Mouse (Mus musculus) mouse trophoblast stem cell (cell line): Measurements from ENCODE around the gene Pycr1.

Experiments used
- in situ Hi-C, 2 experiments: fragments of 300-500 bp; cut with MseI, MboI; formaldehyde crosslinking; loops; 2 replicates in 1 of 2; 3 replicates in 1 of 2; pipeline ENCODE4 v1.15.1; 2025

Gene Pycr1

GRCm38 (mm10) chr11:120658876-120659410 is 15.4 kb upstream of the Pycr1 start:
- in situ Hi-C loops, result loop anchor here (5.0 to 10.0 kb wide), 2 partner anchors 53 to 56 kb away; partner anchors contain the start of genes Cenpx (in 2 of the 2) and Lrrc45 (in 2 of the 2)

- in situ Hi-C loops, result loop anchor here (5.0 to 10.0 kb wide), 2 partner anchors 55 to 58 kb away; partner anchors contain the start of genes Cenpx (in 2 of the 2) and Lrrc45 (in 2 of the 2)
These were observed 13.7 kb upstream of the Pycr1 start for GRCm38 (mm10) chr11:120657301-120657700.

- in situ Hi-C loops, result loop anchor here (5.0 to 10.0 kb wide), 2 partner anchors 58 to 60 kb away; partner anchors contain the start of genes Cenpx (in 2 of the 2) and Lrrc45 (in 2 of the 2)
These were observed 11.2 kb upstream of the Pycr1 start for GRCm38 (mm10) chr11:120654741-120655140.

DNA sequence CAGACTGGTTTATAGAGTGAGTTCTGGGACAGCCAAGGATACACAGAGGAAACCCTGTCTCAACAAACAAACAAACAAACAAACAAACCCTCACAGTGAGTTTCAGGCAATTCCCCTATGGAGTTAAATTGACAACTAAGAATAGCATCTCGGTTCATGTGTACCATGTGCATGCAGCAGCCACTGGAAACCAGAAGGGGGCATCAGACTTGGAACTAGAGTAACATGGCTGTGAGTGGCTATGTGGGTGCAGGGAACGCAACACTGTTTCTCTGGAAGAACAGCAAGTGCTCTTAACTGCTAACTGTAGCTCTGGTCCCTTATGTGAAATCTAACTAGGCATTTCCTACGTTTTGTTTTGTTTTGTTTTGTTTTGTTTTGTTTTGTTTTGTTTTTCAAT is 8.3 kb upstream of the Pycr1 start:
- in situ Hi-C loops, result loop anchor here in 1 of 2 experiments (10.0 kb wide), 1 partner anchor 63 kb away; the partner anchor contains the start of genes Cenpx and Lrrc45

DNA sequence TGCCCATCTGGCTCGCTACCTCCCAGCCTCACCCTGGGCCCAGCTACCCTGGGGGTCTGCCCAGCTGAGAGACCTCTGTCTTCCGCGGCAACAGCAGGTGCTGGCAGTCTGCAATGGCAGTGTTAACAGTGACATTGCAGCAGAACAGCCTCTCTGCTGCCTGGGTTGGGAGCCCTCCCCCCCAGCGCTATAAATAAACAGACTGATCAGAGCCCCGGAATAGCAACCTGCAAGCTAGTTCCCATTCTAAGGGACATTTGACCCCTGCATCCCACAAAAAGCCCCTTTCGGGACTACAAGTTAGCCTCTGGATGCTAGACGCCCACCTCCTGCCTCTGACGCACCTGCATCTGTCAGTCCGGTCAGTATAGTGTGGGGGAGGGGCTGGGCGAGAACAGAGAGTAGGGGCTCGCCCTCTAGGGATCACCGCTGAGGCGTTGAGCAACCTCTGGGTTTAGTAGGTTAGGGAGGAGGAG is 4.5 kb upstream of the Pycr1 start, which contains the start of gene Myadml2:
Myadml2 (minus strand) TSS at position 158 of the 476 bp plus-strand sequence.
- in situ Hi-C loops, result no loop called here

DNA sequence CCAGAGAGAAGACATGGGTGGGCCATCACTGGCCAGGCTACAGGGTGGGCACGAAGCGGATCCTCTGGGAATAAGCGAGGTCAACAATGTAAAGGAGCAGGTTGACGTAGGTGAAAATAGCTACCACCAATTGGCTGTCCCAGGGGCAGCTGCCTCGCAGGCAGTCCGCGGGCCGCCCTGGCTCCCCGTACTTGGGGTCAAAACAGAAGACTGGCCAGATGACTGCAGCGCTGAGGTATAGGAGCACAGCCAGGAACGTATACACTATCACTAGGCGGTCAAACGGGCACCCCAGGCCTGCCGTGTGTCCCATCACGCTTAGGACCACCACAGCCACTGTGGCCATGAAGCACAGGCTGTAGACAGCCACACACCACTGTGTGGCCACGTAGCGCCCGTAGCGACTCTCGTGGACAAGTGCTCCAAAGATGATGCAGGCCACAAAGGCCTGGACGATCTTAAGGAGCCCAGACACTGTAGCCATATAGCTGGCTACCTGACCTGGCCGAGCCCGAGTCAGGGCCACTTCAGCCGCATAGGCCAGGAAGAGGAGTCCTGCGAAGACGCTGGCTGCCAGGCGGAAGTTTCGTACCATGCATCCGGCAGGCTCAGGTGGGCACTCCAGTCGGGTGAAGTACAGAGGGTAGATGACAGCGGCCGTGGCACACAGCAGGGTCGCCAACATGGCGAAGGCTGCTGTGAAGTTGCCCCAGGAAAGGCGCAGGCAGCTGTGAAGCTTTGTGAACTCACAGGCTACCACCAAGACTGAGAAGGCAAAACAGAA is 3.7 kb upstream of the Pycr1 start:
- in situ Hi-C loops, result no loop called here

DNA sequence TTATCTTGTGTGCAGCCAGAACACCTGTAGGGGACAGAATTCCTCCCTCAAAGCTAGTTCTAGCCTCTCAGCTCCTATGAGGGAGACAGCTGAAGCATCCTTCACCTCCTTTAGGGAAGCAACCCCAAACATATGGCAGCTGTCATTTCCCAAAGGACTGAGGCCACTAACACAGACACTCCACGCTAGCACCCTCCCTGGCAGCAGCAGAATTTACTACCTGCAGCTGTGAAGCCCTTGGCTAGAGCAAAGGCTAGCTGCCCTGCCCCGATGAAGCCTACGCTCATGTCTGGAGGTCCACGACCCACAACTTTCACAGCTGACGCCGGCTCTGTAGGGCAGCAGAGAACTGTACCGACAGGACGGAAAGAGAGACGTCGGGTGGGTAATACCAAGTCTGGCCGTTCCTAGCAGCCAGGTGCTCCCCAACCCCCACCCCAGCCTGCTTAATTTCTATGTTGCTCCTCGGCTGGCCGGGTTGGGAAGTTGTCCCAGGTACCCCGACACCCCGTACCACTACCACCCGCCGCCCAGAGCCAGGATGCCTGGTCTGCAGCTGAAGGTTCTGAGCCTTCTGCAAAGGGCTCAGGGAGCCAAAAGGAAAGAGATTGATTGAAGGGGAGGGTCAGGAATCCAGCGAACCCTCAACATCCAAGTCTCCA is 499 bp downstream of the Pycr1 start:
- in situ Hi-C loops, result no loop called here

DNA sequence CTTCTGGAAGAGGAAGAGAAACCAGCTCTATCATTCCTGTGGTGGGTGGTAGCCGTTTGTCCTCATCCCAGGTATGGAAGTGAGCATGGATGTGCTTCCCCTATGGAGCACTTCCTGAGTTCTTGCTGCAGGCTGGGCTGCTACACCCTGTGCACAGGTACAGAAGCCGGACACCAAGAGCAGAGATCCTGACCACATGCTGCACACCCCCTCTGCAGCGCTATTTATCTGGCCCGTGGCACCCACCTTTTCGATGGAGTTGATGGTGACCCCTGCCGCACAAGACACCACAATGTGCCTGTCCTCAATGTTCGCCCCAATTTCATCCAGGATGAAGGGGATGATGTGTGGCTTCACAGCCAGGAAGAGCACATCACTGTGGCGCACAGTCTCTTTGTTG is 1.7 kb downstream of the Pycr1 start:
- in situ Hi-C loops, result no loop called here

GRCm38 (mm10) chr11:120641255-120641654 is 2.3 kb downstream of the Pycr1 start:
- in situ Hi-C loops, result no loop called here

GRCm38 (mm10) chr11:120634810-120635209 is 8.8 kb downstream of the Pycr1 start:
- in situ Hi-C loops, result no loop called here

GRCm38 (mm10) chr11:120633520-120634343 is 9.8 kb downstream of the Pycr1 start, which contains the start of gene Mafg:
Mafg (minus strand) TSS chr11:120633600.
- in situ Hi-C loops, result no loop called here

- in situ Hi-C loops, result no loop called here
These were observed 10.7 kb downstream of the Pycr1 start for GRCm38 (mm10) chr11:120632559-120633519.

DNA sequence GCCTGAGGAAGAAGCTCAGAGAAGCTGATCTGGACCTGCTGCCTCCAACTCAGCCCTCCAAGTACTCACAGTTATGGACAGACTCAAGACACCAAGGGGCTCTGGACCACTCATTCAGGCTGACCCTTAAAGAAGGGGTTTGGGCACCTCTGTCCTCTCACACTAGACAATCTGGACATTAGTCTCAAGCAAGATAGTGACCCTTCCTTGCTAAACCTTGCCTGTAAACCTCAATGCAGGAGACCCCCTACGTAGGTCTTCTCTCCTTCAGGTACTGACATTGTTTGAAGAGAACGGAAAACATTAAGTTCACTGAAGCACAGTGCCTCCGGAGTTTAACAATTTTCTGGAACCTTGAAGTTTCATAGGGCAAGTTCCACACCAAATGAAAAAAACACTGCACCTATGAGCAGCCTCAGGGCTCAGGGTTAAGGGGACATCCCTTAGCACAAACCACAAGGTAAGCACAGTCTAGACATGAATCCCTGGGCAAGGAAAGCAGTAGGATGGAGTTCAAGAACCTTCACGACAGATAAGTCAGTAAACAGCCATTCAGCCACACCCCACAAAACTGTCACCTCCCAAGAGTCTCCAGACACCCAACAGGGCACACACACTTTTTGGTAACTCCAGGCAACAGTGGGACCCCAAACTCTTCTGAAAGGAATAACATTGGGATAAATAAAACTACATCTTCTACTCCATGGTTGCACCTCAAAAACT is 11.7 kb downstream of the Pycr1 start:
- in situ Hi-C loops, result no loop called here

DNA sequence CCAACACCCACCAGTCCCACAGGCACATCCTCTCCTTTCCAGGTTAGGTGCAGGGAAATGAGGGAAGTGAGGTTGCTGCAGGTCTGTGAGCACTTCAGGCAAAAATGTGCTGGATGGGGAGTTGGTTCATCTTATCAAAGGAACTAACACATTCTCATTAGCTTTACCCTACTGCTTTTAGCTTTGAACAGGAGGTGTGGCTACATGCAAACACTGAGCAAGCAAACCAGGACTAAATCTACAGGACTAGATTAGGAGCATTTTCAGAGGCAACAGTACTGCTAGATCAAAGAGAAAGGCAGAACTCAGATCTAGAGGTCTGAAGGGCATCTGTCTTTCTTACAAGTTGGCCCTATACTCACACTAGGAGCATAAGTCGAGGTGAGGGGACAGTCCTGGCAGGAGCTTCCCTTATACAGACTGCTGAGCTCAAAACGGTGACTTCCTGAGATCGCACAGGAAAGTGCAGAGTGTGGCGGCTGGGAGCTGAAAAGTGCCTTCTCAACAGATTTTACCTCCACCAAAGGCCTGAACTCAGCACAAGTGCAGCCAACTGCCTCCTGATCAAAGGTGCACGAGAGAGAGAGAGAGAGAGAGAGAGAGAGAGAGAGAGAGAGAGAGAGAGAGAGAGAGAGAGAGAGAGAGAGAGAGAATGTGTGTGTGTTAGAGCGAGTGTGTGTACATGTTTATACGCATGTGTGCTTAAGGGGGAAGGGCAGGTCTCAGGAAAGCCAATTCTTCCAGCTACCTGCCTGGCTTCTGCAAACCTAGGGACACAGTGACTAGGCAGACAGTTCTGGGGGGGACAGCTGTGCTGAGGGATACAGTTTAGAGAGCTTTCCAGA is 12.5 kb downstream of the Pycr1 start:
- in situ Hi-C loops, result no loop called here

GRCm38 (mm10) chr11:120630401-120630871 is 13.1 kb downstream of the Pycr1 start:
- in situ Hi-C loops, result no loop called here

DNA sequence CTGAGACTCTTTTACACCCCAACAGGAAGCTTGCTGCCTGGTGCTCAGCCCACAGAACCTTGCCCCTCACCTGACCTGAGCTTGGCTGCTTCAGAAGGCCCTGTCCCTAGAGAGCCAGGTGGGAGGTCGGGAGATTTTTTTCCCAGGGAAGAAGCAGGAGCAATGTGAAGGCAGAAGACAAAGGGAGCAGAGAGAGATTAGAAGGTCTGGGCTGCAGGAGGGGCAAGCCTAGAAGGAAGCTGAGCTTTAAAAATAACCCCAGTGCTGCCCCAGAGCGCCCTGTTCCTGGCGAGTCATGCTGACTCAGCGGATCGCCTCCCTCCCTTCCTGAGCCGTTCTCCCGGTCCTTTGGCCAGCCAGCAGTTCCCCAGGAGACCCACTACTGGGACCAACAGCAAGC is 13.7 kb downstream of the Pycr1 start:
- in situ Hi-C loops, result no loop called here

GRCm38 (mm10) chr11:120629341-120629730 is 14.2 kb downstream of the Pycr1 start:
- in situ Hi-C loops, result no loop called here
